Comparison of ENCODE assay signal across 12 mouse cellular contexts in genomic region chr12:32943347-32943746, GRCm38 (mm10). TPM values are rescaled to one million over a fixed set of nuclear protein-coding genes. Genes with fewer than 3 reads are reported as not detected.
DNase-seq lines count a peak whose midpoint lies in the region; ATAC-seq and TF ChIP-seq lines count a peak whose summit lies in the region.
"Had no signal": no experiment of that assay in that cellular context is flagged by ENCODE, and none has a peak within 500 bp of the region (broad histone marks: within the 10 kb centered on the region; RNA-seq: fewer than 3 reads in every experiment).

No protein-coding gene starts in this region.

- H3K9ac ChIP-seq in midbrain, postnatal 0 days (replicated peaks; ENCODE audit: low read length, poor library complexity, severe bottlenecking): no peak overlapping the region
- no peak overlapping the region for H3K9ac ChIP-seq in heart, embryonic 14.5 days (ENCODE audit: low read length)
- H3K9ac ChIP-seq in kidney, postnatal 0 days (ENCODE audit: low read depth, low read length): no peak overlapping the region
- H3K9ac ChIP-seq in neural tube, embryonic 15.5 days (replicated peaks): no peak overlapping the region
- H3K9ac ChIP-seq: forebrain, embryonic 13.5 days had no signal

- H3K27me3 ChIP-seq in midbrain, postnatal 0 days (ENCODE audit: insufficient read depth, low read length): no peaks in the 10 kb centered on the region
- no peaks in the 10 kb centered on the region for H3K27me3 ChIP-seq in midbrain, embryonic 10.5 days (ENCODE audit: low read depth, poor library complexity, severe bottlenecking)
- H3K27me3 ChIP-seq in heart, embryonic 14.5 days (ENCODE audit: control insufficient read depth, insufficient read depth, low read length): no peaks in the 10 kb centered on the region
- H3K27me3 ChIP-seq in kidney, postnatal 0 days (ENCODE audit: insufficient read depth, low read length): no peaks in the 10 kb centered on the region
- no peaks in the 10 kb centered on the region for H3K27me3 ChIP-seq in neural tube, embryonic 15.5 days (replicated peaks)
- H3K27me3 ChIP-seq: forebrain, embryonic 13.5 days had no signal

- no peaks in the 10 kb centered on the region for H3K4me1 ChIP-seq in midbrain, postnatal 0 days (ENCODE audit: insufficient read depth, low read length)
- H3K4me1 ChIP-seq in midbrain, embryonic 10.5 days: peaks cover 4% of the 10 kb centered on the region; the same call in 1 of the 2 replicates
- no peaks in the 10 kb centered on the region for H3K4me1 ChIP-seq in heart, embryonic 14.5 days (ENCODE audit: control insufficient read depth in 2 of 2, insufficient read depth in 2 of 2, low read length in 2 of 2)
- H3K4me1 ChIP-seq in kidney, postnatal 0 days (replicated peaks; ENCODE audit: insufficient read depth, low read length): no peaks in the 10 kb centered on the region
- peaks cover 9% of the 10 kb centered on the region; the same call in 1 of the 2 replicates for H3K4me1 ChIP-seq in neural tube, embryonic 15.5 days

- H3K36me3 ChIP-seq in midbrain, postnatal 0 days (ENCODE audit: insufficient read depth, low read length): no peaks in the 10 kb centered on the region
- no peaks in the 10 kb centered on the region for H3K36me3 ChIP-seq in midbrain, embryonic 10.5 days
- no peaks in the 10 kb centered on the region for H3K36me3 ChIP-seq in heart, embryonic 14.5 days (ENCODE audit: control insufficient read depth, insufficient read depth, low read length)
- H3K36me3 ChIP-seq in kidney, postnatal 0 days (ENCODE audit: insufficient read depth, low read length): no peaks in the 10 kb centered on the region
- no peaks in the 10 kb centered on the region for H3K36me3 ChIP-seq in neural tube, embryonic 15.5 days
- H3K36me3 ChIP-seq: G1E had no signal

- WGBS in midbrain, postnatal 0 days: 60% methylated on average over 4 of the region's 4 CpGs
- 78% methylated on average over 4 of the region's 4 CpGs for WGBS in midbrain, embryonic 10.5 days
- WGBS in heart, embryonic 14.5 days: 55% methylated on average over 4 of the region's 4 CpGs
- WGBS in kidney, postnatal 0 days: 42% methylated on average over 4 of the region's 4 CpGs
- WGBS in neural tube, embryonic 15.5 days: 33% methylated on average over 4 of the region's 4 CpGs

- no peak for ATAC-seq in midbrain, postnatal 0 days (ENCODE audit: low FRiP score)
- peak; percentile 68 for ATAC-seq in heart, embryonic 14.5 days (ENCODE audit: insufficient number of reproducible peaks, insufficient read depth, low FRiP score, low read depth)
- peak; percentile 49; the same call in 1 of the 2 replicates for ATAC-seq in kidney, postnatal 0 days (replicated peaks; ENCODE audit: low FRiP score, low read depth)
- ATAC-seq in neural tube, embryonic 15.5 days (ENCODE audit: low FRiP score): 0 out of 2 replicates have a peak, but pooled peaks have one; percentile 45
- ATAC-seq: forebrain, embryonic 13.5 days; inflammation-experienced regulatory T-cells, adult 6 months had no signal

- H3K4me3 ChIP-seq in midbrain, postnatal 0 days (ENCODE audit: low read depth, low read length): no peak overlapping the region
- H3K4me3 ChIP-seq in midbrain, embryonic 10.5 days: no peak overlapping the region
- H3K4me3 ChIP-seq in heart, embryonic 14.5 days (ENCODE audit: control insufficient read depth in 1 of 2, insufficient read depth in 1 of 2, low read depth in 1 of 2, low read length in 2 of 2): no peak overlapping the region
- H3K4me3 ChIP-seq in kidney, postnatal 0 days (replicated peaks; ENCODE audit: low read depth, low read length): no peak overlapping the region
- H3K4me3 ChIP-seq in neural tube, embryonic 15.5 days (replicated peaks): no peak overlapping the region
- H3K4me3 ChIP-seq: forebrain, embryonic 13.5 days had no signal

- peak; percentile 44 for DNase-seq in midbrain, postnatal 0 days (ENCODE audit: low spot score)
- no peak for DNase-seq in midbrain, embryonic 10.5 days (ENCODE audit: low spot score)
- peak; percentile 67 for DNase-seq in kidney, postnatal 0 days (ENCODE audit: low spot score)
- no peak for DNase-seq in urinary bladder, adult 18-20 months (ENCODE audit: low spot score in 2 of 2)
- DNase-seq in left cerebral cortex, postnatal 10 days (ENCODE audit: extremely low spot score in 1 of 2, low spot score in 2 of 2): no peak
- no peak for DNase-seq in embryo, embryonic 10 days (ENCODE audit: low spot score)
- DNase-seq: thymus, postnatal 36 days had no signal

- H3K4me2 ChIP-seq in midbrain, postnatal 0 days (ENCODE audit: low read depth, low read length, poor library complexity, severe bottlenecking): no peak overlapping the region
- H3K4me2 ChIP-seq in heart, embryonic 14.5 days (ENCODE audit: low read length): no peak overlapping the region
- H3K4me2 ChIP-seq in kidney, postnatal 0 days (ENCODE audit: low read length): no peak overlapping the region
- H3K4me2 ChIP-seq in neural tube, embryonic 15.5 days: no peak overlapping the region
- H3K4me2 ChIP-seq: forebrain, embryonic 13.5 days had no signal

- TF ChIP-seq CTCF in midbrain, postnatal 0 days (IDR thresholded peaks at IDR 0.05): no peak
- TF ChIP-seq CTCF in kidney, postnatal 0 days (IDR thresholded peaks at IDR 0.05; ENCODE audit: low read depth): no peak

- H3K9me3 ChIP-seq in midbrain, postnatal 0 days (ENCODE audit: low read length): no peaks in the 10 kb centered on the region
- no peaks in the 10 kb centered on the region for H3K9me3 ChIP-seq in midbrain, embryonic 10.5 days (replicated peaks)
- H3K9me3 ChIP-seq in heart, embryonic 14.5 days (ENCODE audit: control insufficient read depth, low read length): no peaks in the 10 kb centered on the region
- H3K9me3 ChIP-seq in kidney, postnatal 0 days (replicated peaks; ENCODE audit: low read length): no peaks in the 10 kb centered on the region
- H3K9me3 ChIP-seq in neural tube, embryonic 15.5 days (replicated peaks): no peaks in the 10 kb centered on the region
- H3K9me3 ChIP-seq: forebrain, embryonic 13.5 days; G1E had no signal

- intact Hi-C loops in left cerebral cortex, postnatal 10 days (cut with DNase I): no loop called here

- no peak overlapping the region for H3K27ac ChIP-seq in midbrain, postnatal 0 days (ENCODE audit: low read depth, low read length)
- H3K27ac ChIP-seq in midbrain, embryonic 10.5 days (replicated peaks): no peak overlapping the region
- H3K27ac ChIP-seq in heart, embryonic 14.5 days (replicated peaks in 1 of 2; ENCODE audit: control insufficient read depth in 1 of 2, insufficient read depth in 1 of 2, low read depth in 2 of 2, low read length in 2 of 2): peak overlapping the region; percentile 6 to 56; a peak in 2 of 4 replicates
- peak overlapping the region; percentile 64; the same call in 1 of the 2 replicates for H3K27ac ChIP-seq in kidney, postnatal 0 days
- peak overlapping the region; percentile 54 for H3K27ac ChIP-seq in neural tube, embryonic 15.5 days (replicated peaks)
- H3K27ac ChIP-seq: forebrain, embryonic 13.5 days had no signal

RNA-seq across cellular contexts. Expression of gene Sypl, which starts 10.3 kb away (rescaled TPM):
- 15.2 and 19.3 TPM in 2 replicates for total RNA-seq in midbrain, postnatal 0 days (2014; rRNA removed)
- 35.2 and 37.1 TPM in 2 replicates for polyA plus RNA-seq in midbrain, postnatal 0 days (2015; fragmentation: Nextera tagmentation; extraction: Ambion mirVana)
- polyA plus RNA-seq in midbrain, embryonic 10.5 days (2016; fragmentation: Nextera tagmentation; extraction: Ambion mirVana): 41.7 and 47.7 TPM in 2 replicates
- polyA plus RNA-seq in heart, embryonic 14.5 days (2014; fragmentation: Nextera tagmentation; extraction: Ambion mirVana): 105 and 109 TPM in 2 replicates
- polyA plus RNA-seq in kidney, postnatal 0 days (2015; fragmentation: Nextera tagmentation; extraction: Ambion mirVana): 174 and 179 TPM in 2 replicates
- 39.2 and 57.1 TPM in 2 replicates for polyA plus RNA-seq in neural tube, embryonic 15.5 days (2015; fragmentation: Nextera tagmentation; extraction: Ambion mirVana)
- total RNA-seq in left cerebral cortex, postnatal 10 days (2021): 10 to 100 TPM; 30.3 to 32.4 TPM

Comparison
In these comparisons a context has a peak if more than half of its experiments do, and no peak if none do; other contexts are left out.
1. DNase-seq: peak in midbrain, postnatal 0 days (single experiment) and kidney, postnatal 0 days (single experiment); none in midbrain, embryonic 10.5 days (single experiment), urinary bladder, adult 18-20 months (0 of 2), left cerebral cortex, postnatal 10 days (0 of 2) and embryo, embryonic 10 days (single experiment).
2. H3K27ac ChIP-seq: peak in heart, embryonic 14.5 days (2 of 2), kidney, postnatal 0 days (single experiment) and neural tube, embryonic 15.5 days (single experiment); none in midbrain, postnatal 0 days (single experiment) and midbrain, embryonic 10.5 days (single experiment).